Mouse (Mus musculus) left cerebral cortex, postnatal 25 days (tissue): ENCODE data around the gene Atp2a1. TPM values are rescaled to one million over a fixed set of nuclear protein-coding genes. Genes with fewer than 3 reads are reported as not detected.
"Not testable (repeated sequence)": the region's sequence is repeated elsewhere in the genome, so short reads cannot be mapped to it uniquely, and the experiment has no call there.

ENCODE experiments used
- DNase-seq, 2 experiments: peaks; one replicate each; pipeline ENCODE4 v3.0.0; 2022; ENCODE audit warnings: low spot score in 2 of 2, mixed read lengths in 1 of 2
- intact Hi-C: fragments of 180-260 bp; cut with DNase I; formaldehyde crosslinking; loops from one replicate; pipeline ENCODE4 v1.15.1; 2025
- total RNA-seq, 2 experiments: library from RNA; stranded (reverse); gene quantifications; 2 replicates each; pipeline ENCODE4 v1.2.3; 2021

Atp2a1 gene
- under 1 TPM; 0.32 to 0.39 TPM for total RNA-seq

DNA sequence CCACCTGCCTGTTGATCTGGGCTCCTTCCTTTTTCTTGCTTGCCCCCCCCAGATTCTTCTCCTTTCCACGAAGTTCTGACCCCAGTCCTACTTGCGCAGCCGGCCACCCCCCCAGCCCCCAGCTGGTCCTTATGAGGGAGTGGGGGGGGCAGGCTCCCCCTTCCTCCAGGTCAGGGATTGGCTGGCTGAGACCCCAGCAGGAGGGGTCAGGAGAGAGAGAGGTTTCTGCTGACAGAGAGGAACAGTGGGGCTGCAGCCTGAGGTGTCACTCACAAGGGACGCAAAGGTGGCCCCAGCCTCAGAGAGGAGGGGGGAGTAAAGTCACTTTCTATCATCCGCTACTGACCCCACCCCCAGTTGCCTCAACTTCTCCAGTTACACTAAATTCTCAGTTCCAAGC lies at the start of gene Atp2a1:
Gene Atp2a1 (minus strand): TSS at position 105 of the 400 bp plus-strand sequence.
- intact Hi-C loops, result no loop called here
- DNase-seq, result no peak

DNA sequence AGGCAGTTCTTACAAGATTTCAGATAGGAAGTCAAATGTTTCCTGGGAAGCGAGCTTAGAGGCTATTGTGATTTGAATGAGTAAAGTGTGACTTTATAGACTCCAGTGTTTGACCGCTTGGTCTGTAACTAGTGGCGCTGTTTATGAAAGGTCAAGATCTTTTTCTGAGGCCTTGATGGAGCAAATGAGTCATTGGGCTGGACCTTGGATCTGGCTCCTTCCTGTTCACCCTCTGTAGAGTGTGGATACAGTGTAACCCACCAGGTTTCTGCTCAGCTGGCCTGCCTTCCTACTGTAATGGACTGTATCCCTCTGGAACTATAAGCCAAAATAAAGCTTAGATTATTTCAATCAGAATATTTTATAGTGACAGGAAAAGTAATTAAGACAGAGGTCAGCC lies 48.4 kb upstream of the Atp2a1 start:
- DNase-seq, result no peak
- intact Hi-C loops, result no loop called here

DNA sequence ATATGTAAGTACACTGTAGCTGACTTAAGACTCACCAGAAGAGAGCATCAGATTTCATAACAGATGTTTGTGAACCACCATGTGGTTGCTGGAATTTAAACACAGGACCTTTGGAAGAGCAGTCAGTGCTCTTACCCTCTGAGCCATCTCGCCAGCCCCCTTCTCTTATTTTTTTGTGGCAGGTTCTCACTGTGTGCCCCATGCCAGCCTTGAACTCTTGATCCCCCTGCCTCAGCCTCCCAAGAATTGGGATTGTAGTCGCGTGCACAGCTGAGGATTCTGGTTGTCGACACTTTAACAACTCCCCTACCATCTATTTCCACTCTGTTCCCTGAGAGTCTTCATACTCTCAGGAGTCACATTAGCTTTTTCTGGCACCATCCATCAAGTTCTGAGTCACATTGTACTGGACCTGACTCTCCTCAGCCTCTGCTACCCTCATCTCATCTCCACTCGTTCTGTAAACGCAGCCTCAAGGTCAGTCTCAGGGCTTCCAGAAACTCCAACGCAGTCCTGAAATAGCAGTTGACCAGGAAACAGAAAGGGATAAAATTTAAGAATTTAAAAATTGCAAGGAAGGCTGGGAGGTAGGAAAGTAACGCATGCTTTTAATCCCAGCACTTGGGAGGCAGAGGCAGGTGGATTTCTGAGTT lies 44.3 kb upstream of the Atp2a1 start:
- DNase-seq, result no peak
- intact Hi-C loops, result no loop called here

DNA sequence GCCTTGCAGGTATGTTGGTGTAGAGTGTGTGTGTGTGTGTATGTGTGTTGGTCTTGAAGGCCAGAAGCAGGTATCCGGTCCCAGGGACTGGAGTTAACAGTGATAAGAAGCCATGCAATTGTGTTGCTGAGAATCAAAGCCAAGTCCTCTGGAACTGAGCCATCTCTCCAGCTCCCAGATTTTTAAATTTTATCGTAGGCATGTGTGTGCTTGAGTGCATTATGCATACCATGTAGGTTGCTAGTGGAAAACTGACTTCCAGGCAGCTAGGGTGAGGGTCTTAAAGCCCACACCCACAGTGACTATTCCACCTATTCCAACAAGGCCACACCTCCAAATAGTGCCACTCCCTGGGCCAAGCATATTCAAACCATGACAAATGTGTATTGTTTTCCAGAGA lies 42.0 kb upstream of the Atp2a1 start:
- DNase-seq, result no peak
- intact Hi-C loops, result loop anchor here (5.0 kb wide), 1 partner anchor 292 kb away; the partner anchor contains the start of gene Fam57b

DNA sequence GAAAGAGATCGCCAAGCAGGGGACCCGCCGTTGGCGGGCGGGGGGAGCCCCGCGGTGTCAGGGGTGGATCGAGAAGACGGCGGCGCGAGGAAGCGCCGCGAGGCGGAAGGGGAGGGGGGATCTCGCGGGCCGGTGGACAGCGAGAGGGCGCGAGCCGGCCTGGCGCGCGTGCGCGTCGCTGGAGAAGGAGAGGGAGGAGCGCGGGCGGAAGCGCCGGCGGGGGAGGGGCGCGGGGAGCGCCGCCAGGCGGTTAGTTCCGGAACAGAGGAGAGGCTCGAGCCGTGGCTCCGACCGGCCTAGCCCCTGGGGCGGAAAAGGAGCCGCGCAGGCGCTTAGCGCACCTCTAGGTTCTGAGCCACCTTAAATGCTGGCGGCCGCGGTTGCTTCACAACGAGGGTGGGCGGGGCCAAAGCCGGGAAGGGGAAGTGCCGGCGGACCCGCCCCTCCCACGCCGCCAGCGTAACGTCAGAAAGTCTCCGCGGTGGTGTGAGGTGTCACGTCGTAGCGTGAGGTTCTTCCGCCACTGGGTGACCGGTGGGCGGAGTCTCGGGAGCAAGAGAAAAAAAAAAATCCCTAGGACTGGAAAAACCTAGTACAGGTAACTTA lies 40.5 kb upstream of the Atp2a1 start, which contains the start of gene Atxn2l:
Gene Atxn2l (minus strand): TSS at position 165 of the 606 bp plus-strand sequence.
- peak; percentile 99 for DNase-seq
- intact Hi-C loops, result loop anchor here (1.0 to 5.0 kb wide), 3 partner anchors 28 to 294 kb away; partner anchors contain the start of genes Eif3c, Fam57b and Sh2b1

DNA sequence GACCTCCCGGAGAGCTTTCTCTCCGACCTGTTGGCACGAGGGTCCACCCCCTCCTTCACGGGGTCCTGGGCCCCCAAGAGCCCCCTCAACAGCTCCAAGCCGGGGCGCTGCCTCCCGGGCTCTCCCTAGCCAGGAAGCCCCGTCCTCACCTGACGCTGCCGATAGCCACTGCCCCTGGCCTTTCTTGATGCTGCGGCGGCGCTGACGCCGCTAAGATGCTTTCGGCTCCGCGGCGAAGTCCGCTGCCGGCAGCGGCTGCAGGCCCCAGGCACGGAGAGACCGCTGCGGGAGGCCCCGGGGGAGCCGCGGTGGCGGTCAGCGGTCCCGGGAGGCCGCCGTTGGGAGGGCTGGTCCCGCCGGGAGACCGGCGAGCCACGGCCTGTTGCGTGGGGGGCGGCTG lies 39.8 kb upstream of the Atp2a1 start:
- no peak for DNase-seq
- intact Hi-C loops, result loop anchor here (1.0 to 5.0 kb wide), 4 partner anchors 15 to 295 kb away; partner anchors contain the start of genes Eif3c, Fam57b, Sh2b1 and Tufm

DNA sequence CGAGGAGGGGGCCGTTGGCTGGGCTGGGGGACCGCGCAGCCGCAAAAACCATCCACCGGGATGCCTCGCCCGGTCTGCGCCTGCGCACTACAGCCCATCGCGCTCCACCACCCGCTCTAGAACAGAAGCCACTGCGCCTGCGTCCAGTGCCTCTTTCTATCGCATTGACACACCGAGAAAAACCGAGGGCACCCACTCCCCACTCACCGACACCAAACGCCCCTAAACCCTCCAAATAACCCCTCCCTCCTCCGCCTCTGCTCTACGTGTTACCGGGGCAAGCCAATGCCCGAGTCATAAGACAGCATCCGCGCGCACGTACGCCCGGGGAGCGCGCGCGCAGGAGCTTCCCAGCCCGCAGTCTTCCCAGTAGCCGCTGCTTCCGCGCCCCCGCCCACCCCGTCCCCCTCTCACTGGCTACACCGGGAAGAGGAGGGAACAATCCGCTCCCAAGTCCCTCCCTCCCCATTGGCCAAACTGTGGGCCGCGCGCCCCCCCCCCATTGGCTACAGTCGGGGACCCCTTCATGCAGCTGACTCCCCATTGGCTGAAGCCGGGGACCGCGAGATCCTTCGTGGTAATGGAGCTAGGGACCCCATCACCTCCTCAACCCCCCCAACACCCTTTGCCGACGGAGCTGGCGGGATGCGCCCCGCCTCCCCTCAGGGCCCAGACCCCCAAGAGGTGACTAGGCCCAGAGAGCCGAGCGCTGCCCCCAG lies 39.3 kb upstream of the Atp2a1 start:
- intact Hi-C loops, result loop anchor here (1.0 to 5.0 kb wide), 2 partner anchors 15 to 295 kb away; partner anchors contain the start of genes Fam57b and Tufm
- DNase-seq, result peak; percentile 94 to 96

DNA sequence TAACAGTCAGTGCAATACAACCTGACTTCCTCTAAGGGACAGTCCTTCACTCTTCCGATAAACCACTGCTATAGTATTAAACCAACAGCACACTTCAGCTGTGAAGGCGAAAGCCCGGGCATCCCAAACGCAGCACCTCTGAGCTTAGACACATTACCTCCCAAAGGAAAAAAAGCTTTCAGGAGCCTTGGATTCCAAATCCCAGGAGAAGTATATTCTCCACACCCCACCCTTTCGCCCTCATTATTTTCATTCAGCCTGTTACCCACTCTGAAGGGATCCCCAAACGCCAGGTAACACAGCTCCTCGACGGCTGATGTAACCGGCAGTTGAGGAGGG lies 38.7 kb upstream of the Atp2a1 start:
- no peak for DNase-seq
- intact Hi-C loops, result loop anchor here (1.0 to 5.0 kb wide), 2 partner anchors 14 to 296 kb away; partner anchors contain the start of genes Fam57b and Tufm

DNA sequence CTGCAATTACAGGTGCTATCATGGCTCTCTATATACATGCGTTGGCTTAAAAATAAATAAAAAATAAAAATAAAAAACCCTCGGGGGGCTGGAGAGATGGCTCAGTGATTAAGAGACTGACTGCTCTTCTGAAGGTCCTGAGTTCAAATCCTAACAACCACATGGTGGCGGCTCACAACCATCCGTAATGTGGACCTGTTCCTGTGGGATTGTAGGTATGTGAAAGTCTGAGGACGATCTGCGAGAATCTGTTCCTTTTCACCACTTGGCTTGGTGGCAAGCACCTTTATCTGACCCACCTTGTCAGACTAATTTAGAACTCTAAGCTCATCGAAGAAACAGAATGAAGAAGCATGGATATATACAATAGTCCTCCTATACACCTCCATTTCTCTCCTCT lies 36.5 kb upstream of the Atp2a1 start:
- intact Hi-C loops, result loop anchor here (5.0 kb wide), 1 partner anchor 48 kb away; no protein-coding TSS in a partner anchor
- DNase-seq, result no peak

DNA sequence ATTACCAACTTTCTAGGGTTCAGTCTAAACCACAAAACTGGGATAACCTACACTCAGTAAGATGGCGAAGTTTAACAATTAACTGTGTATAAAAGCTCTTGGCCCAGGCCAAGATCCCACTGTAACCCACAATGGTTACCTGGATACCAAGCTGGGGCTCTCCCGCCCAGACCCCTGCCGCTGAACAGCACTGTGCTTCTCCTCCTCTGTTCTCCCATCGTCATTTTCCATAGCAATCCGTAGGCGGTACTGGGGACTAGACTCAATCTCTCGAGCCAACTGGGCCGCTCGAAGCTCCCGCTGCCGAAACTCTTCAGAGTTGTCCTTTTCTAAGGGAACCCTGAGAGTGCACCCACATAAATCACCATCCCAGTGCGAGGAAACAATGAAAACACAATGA lies 35.1 kb upstream of the Atp2a1 start:
- intact Hi-C loops, result loop anchor here (5.0 kb wide), 1 partner anchor 49 kb away; no protein-coding TSS in a partner anchor
- DNase-seq, result no peak

DNA sequence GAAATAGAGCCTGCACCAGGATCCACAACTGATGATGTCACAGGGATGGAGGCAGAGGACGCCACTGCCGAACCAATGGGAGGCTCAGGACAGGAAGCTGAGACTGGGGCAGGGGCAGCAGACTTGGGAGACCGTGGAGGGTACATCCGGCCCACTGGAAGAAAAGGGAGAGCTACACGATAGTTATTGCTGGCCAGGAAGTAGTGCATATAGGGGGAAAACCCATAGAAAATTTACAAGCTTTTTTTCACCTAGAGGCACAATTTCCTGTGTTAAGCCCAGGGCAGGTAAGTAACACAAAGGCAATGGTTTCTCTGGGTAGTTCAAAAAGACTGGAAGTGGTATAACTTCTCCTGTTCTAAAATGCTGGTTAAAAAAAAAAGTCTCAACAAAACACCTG lies 33.6 kb upstream of the Atp2a1 start:
- intact Hi-C loops, result loop anchor here (5.0 kb wide), 1 partner anchor 51 kb away; no protein-coding TSS in a partner anchor
- DNase-seq, result no peak

DNA sequence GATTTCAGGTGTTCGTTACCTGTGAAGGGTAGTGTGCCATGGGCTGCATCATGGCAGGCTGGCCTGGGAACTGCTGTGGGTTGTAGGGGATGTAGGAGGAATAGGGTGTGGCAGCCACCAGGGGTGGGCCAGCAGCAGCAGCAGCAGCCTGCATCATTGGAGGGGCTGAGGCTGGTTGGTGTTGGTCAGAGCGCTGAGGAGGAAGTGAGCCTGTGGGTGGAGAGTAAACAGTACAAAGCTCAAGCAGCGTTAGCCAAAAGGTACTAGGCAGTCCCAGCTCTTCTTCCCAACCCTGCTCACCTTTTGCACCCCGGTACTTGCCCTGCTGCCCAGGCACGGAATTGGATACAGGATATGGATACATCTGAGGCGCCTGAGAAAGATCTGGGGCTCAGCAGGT lies 31.2 kb upstream of the Atp2a1 start:
- DNase-seq, result no peak
- intact Hi-C loops, result no loop called here

DNA sequence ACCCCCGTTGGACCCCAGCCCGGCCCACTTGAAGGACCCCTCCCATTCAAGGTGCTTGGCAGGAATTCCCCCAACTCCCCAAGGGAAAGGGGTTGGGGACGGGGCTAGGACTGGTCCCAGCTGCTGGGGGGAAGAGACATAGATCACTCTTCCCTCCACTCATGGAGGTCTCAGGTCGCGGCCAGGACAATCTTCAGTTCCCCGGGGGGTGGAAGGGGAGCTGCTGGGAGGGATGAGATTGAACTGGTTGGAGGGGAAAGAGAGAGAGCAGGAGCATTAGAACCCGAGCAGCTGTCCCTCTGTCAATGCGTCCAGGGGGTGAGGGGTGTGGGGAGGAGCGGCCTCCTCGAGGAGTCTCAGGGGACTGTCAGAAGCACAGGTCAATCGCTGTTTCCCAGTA lies 29.1 kb upstream of the Atp2a1 start:
- intact Hi-C loops, result no loop called here
- DNase-seq, result no peak

DNA sequence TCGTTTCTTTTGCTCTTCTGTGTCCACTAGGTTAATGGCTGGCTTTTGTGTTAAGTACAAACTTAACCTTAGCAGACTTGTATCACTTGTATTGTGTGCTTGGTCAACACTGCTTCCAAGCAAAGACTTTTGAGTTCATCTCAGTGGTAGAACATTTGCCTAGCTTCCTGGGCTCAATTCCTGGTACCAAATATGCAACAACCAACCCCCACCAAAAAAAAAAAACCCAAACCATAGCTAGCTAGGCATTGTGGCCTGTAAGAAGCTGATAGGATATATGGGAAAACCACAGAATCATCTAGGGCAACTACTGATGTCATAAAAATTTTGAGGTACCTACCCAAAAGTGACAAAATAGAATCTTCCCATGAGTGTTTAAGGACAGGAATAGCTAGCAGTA lies 28.1 kb upstream of the Atp2a1 start:
- intact Hi-C loops, result no loop called here

DNA sequence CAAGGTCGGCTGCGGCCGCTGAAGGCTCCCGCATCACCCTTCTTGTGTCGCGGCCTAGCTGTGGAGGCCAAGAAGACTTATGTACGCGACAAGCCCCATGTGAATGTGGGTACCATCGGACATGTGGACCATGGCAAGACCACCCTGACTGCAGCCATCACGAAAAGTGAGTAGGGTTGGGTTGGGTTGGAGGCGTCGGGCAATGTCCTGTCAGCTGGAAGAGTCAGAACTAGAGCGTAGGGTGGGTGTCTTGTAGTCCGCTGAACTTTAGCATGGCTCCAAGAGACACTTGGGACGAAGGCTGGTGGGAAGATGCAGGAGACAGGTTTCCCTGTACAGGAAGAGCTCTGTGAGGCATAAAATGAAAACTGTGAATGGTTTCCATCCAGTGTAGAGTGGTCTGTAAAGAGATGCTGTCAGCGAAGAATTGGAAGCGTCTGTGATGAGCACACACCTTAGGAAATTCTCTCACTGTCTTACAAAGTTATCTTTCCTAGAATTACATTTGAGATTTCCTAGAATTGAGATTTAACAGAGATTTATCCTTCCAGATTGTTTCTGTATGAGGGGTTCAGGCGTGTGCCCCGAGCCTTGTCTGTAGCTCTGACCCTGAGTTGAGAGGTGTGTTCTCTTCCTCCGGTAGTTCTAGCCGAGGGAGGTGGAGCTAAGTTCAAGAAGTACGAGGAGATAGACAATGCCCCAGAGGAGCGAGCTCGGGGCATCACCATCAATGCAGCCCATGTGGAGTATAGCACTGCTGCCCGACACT lies 24.9 kb upstream of the Atp2a1 start:
- not testable (repeated sequence) for DNase-seq
- intact Hi-C loops, result loop anchor here (1.0 kb wide), 2 partner anchors 12 to 14 kb away; partner anchors contain the start of gene Sh2b1

More for the DNA sequence above, 28.1 kb upstream of the Atp2a1 start:
- no peak for DNase-seq

DNA sequence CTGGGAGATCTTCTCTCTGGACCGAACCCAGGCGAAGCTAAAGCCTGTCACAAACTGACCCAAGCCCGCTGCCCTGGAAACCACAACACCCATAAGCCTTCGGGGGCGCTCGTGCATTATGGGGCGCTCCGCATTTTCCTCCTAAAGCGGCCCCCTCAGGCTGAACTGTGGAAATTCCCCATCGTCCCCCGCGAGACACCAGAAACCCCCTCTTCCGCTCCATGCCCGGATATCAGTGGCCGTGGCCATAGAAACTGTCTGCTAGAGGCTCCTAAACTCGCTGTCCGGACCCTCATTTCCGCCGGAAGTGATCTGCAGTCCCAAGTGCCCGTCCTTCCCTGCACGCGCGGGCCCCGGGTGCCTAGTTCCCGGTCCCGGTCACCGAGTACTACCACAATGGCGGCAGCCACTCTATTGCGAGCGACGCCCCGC lies 24.2 kb upstream of the Atp2a1 start, which contains the start of gene Tufm:
Gene Tufm (plus strand): TSS at position 310 of the 432 bp plus-strand sequence.
- peak; percentile 96 to 99 for DNase-seq
- intact Hi-C loops, result loop anchor here (1.0 kb wide), 2 partner anchors 12 to 15 kb away; partner anchors contain the start of gene Sh2b1

DNA sequence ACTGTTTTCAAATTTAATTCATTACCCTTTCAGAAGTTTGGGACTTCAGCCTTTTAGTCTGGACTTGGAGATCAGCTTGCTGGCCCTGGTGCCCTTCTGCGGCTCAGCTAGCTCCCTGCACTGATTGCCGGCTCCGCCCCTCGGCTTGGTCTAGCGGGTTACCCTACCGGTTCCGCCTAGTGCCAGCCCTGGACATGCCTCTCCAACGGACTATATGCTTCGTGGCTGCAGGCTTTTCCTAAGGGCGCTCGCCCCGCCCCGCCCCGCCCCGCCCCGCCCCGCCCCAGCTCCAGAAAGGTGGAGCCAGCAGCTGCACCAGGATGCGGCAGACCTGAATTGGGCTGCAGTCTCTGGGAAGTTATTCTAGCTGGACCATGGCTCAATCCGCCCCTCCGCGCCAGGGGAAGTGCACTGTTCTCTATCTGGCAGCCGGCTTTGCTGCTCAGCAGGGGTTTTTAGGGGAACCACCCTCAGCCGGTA lies 19.5 kb upstream of the Atp2a1 start:
- peak; percentile 37 to 66 for DNase-seq
- intact Hi-C loops, result no loop called here

DNA sequence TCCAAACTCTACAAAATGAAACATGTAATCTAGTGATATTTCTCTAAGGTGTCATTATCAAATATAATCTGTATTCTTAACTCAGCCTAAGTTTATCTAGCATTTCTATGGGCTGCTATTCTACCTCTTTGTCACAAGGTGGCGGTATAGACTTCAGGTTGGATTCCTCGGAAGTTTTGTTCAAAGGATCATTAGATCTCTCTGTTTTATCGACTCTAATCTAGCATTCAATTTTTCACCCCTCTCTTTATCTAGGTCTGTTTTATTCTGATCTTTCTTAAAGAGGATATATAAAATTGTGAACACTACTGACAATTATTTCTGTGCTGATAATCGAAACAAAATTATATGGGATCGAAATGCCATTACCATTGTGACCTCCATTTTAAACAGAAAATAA lies 18.8 kb upstream of the Atp2a1 start:
- intact Hi-C loops, result loop anchor here (2.0 kb wide), 1 partner anchor 47 kb away; no protein-coding TSS in a partner anchor
- no peak for DNase-seq
